Mouse (Mus musculus) kidney, postnatal 0 days (tissue): ENCODE results near the gene Gnb1l. TPM values are rescaled to one million over a fixed set of nuclear protein-coding genes. Genes with fewer than 3 reads are reported as not detected.
A peak's percentile ranks its signal among the peaks of the same experiment; 100 is the strongest.

Source experiments
- ATAC-seq: fragments of 200-750 bp; cut with Nextera tagmentation; replicated peaks from 2 replicates; pipeline ENCODE4 v1.8.0; 2017; ENCODE audit warnings: low read depth, moderate number of reproducible peaks, moderate TSS enrichment, moderate library complexity; ENCODE audit not compliant: low FRiP score
- DNase-seq: peaks from one replicate; pipeline ENCODE4 v3.0.0-alpha.2; 2016; ENCODE audit warnings: low spot score
- H3K27ac ChIP-seq: fragments of 300-500 bp; sonication (generic); 2 replicates; pipeline ENCODE4 v1.5.1; 2014; ENCODE audit warnings: mild to moderate bottlenecking
- H3K27me3 ChIP-seq: fragments of 300-500 bp; sonication (generic); 2 replicates; pipeline ENCODE4 v1.6.1; 2014; ENCODE audit warnings: low read length, mixed read lengths; ENCODE audit not compliant: insufficient read depth
- H3K36me3 ChIP-seq: fragments of 300-500 bp; sonication (generic); 2 replicates; pipeline ENCODE4 v1.6.1; 2014; ENCODE audit warnings: low read length, mixed read lengths; ENCODE audit not compliant: insufficient read depth
- H3K4me1 ChIP-seq: fragments of 300-500 bp; sonication (generic); replicated peaks from 2 replicates; pipeline ENCODE4 v1.6.1; 2014; ENCODE audit warnings: antibody characterized with exemption, low read length, mixed read lengths; ENCODE audit not compliant: insufficient read depth
- H3K4me2 ChIP-seq: fragments of 300-500 bp; sonication (generic); 2 replicates; pipeline ENCODE4 v1.6.1; 2014; ENCODE audit warnings: mild to moderate bottlenecking, low read length, moderate library complexity, mixed read lengths
- H3K4me3 ChIP-seq: fragments of 300-500 bp; sonication (generic); replicated peaks from 2 replicates; pipeline ENCODE4 v1.5.1; 2014; ENCODE audit warnings: low read depth, low read length
- H3K9ac ChIP-seq: fragments of 300-500 bp; sonication (generic); 2 replicates; pipeline ENCODE4 v1.6.1; 2014; ENCODE audit warnings: low read depth, low read length
- H3K9me3 ChIP-seq: fragments of 300-500 bp; sonication (generic); replicated peaks from 2 replicates; pipeline ENCODE4 v1.6.1; 2016; ENCODE audit warnings: low read length, inconsistent platforms, mixed read lengths
- CTCF ChIP-seq: IDR thresholded peaks from 2 replicates; pipeline ENCODE4 v1.5.1; 2016; ENCODE audit warnings: antibody characterized with exemption, low read depth, mild to moderate bottlenecking, moderate library complexity
- WGBS: fragments of 180-500 bp; shearing (Covaris S2); extraction: QIAGEN DNeasy Blood & Tissue Kit; methylation state at CpG from one replicate; pipeline ENCODE4 v1.1.7; 2014; 5-methylcytosine and 5-hydroxymethylcytosine counted together
- polyA plus RNA-seq: library from polyadenylated mRNA; unstranded; fragments of >200 nt; fragmentation: Nextera tagmentation; extraction: Ambion mirVana; gene quantifications from 2 replicates; pipeline ENCODE4 v1.2.1, GENCODE M21; 2015

The Gnb1l gene
- polyA plus RNA-seq, result 12.9 and 16.1 TPM in 2 replicates

- H3K4me3 ChIP-seq, result peak within 1 kb of the TSS; percentile 64
- under 1% methylated on average over 51 of the region's 51 CpGs for WGBS
- no peaks in the 10 kb centered on the region for H3K27me3 ChIP-seq
- DNase-seq, result peak; percentile 94
- peaks cover 5% of the 10 kb centered on the region; the same call in 1 of the 2 replicates for H3K4me1 ChIP-seq
- peak within 1 kb of the TSS; percentile 71 for H3K9ac ChIP-seq
- no peaks in the 10 kb centered on the region for H3K9me3 ChIP-seq
- peaks cover 8% of the 10 kb centered on the region; the same call in 1 of the 2 replicates for H3K36me3 ChIP-seq
- peak; percentile 98 for ATAC-seq
- H3K4me2 ChIP-seq, result peak within 1 kb of the TSS; percentile 95
- peak within 1 kb of the TSS; percentile 82 for H3K27ac ChIP-seq
- TF ChIP-seq CTCF, result no peak
Measured at GRCm38 (mm10) chr16:18498558-18498990, at the start of gene Gnb1l, which contains the start of gene Rtl10. TSS of gene Gnb1l (plus strand) at chr16:18498713. TSS of gene Rtl10 (plus strand) at chr16:18498901.

GRCm38 (mm10) chr16:18449005-18449404 lies 49.5 kb upstream of the Gnb1l start:
- DNase-seq, result no peak
- Histone ChIP-seq H3K4me2 (no peak overlapping the region), H3K9me3 (no peaks in the 10 kb centered on the region), H3K27ac (no peak overlapping the region), H3K4me3 (no peak overlapping the region), H3K4me1 (peaks cover 23% of the 10 kb centered on the region), H3K27me3 (no peaks in the 10 kb centered on the region), H3K9ac (0 out of 2 replicates have a peak overlapping the region, but pooled peaks have one; percentile 24), H3K36me3 (0 out of 2 replicates have a peak, but pooled peaks cover 4% of the 10 kb centered on the region)
- 92% methylated on average over 4 of the region's 4 CpGs for WGBS
- ATAC-seq, result no peak
- TF ChIP-seq CTCF, result no peak

- no peak for TF ChIP-seq CTCF
- H3K36me3 ChIP-seq, result peaks cover 9% of the 10 kb centered on the region; the same call in 1 of the 2 replicates
- no peaks in the 10 kb centered on the region for H3K27me3 ChIP-seq
- WGBS, result 35% methylated on average over 9 of the region's 9 CpGs
- H3K27ac ChIP-seq, result no peak overlapping the region
- H3K9ac ChIP-seq, result no peak overlapping the region
- H3K4me2 ChIP-seq, result no peak overlapping the region
- H3K4me1 ChIP-seq, result peaks cover 23% of the 10 kb centered on the region
- no peaks in the 10 kb centered on the region for H3K9me3 ChIP-seq
- no peak overlapping the region for H3K4me3 ChIP-seq
- DNase-seq, result peak; percentile 75
- ATAC-seq, result peak; percentile 44
Measured at GRCm38 (mm10) chr16:18451486-18452181, 46.9 kb upstream of the Gnb1l start.

GRCm38 (mm10) chr16:18452361-18452862 lies 46.1 kb upstream of the Gnb1l start:
- peaks cover 22% of the 10 kb centered on the region for H3K4me1 ChIP-seq
- no peak overlapping the region for H3K4me3 ChIP-seq
- H3K27ac ChIP-seq, result no peak overlapping the region
- no peak for TF ChIP-seq CTCF
- WGBS, result 88% methylated on average over 8 of the region's 8 CpGs
- no peaks in the 10 kb centered on the region for H3K9me3 ChIP-seq
- DNase-seq (no peak), ATAC-seq (no peak)
- H3K9ac ChIP-seq, result no peak overlapping the region
- H3K36me3 ChIP-seq, result peaks cover 15% of the 10 kb centered on the region
- no peak overlapping the region for H3K4me2 ChIP-seq
- H3K27me3 ChIP-seq, result no peaks in the 10 kb centered on the region

GRCm38 (mm10) chr16:18453846-18454245 lies 44.7 kb upstream of the Gnb1l start:
- H3K27ac ChIP-seq, result no peak overlapping the region
- H3K9me3 ChIP-seq, result no peaks in the 10 kb centered on the region
- H3K36me3 ChIP-seq, result peaks cover 15% of the 10 kb centered on the region
- WGBS, result 43% methylated on average over 5 of the region's 5 CpGs
- 0 out of 2 replicates have a peak, but pooled peaks cover 10% of the 10 kb centered on the region for H3K4me1 ChIP-seq
- H3K4me2 ChIP-seq, result no peak overlapping the region
- DNase-seq, result no peak
- H3K27me3 ChIP-seq, result no peaks in the 10 kb centered on the region
- 0 out of 2 replicates have a peak, but pooled peaks have one; percentile 10 for ATAC-seq
- no peak overlapping the region for H3K4me3 ChIP-seq
- H3K9ac ChIP-seq, result no peak overlapping the region
- no peak for TF ChIP-seq CTCF

- H3K27me3 ChIP-seq, result no peaks in the 10 kb centered on the region
- no peak overlapping the region for H3K4me3 ChIP-seq
- H3K9me3 ChIP-seq, result no peaks in the 10 kb centered on the region
- ATAC-seq (no peak), DNase-seq (no peak)
- TF ChIP-seq CTCF, result no peak
- H3K36me3 ChIP-seq, result peaks cover 15% of the 10 kb centered on the region
- H3K4me1 ChIP-seq, result 0 out of 2 replicates have a peak, but pooled peaks cover 13% of the 10 kb centered on the region
- no peak overlapping the region for H3K9ac ChIP-seq
- WGBS, result 88% methylated on average over 6 of the region's 6 CpGs
- no peak overlapping the region for H3K27ac ChIP-seq
- H3K4me2 ChIP-seq, result no peak overlapping the region
Measured at GRCm38 (mm10) chr16:18455407-18455806, 43.1 kb upstream of the Gnb1l start.
